27 mouse cellular contexts compared by ENCODE assay signal in the genomic region with DNA sequence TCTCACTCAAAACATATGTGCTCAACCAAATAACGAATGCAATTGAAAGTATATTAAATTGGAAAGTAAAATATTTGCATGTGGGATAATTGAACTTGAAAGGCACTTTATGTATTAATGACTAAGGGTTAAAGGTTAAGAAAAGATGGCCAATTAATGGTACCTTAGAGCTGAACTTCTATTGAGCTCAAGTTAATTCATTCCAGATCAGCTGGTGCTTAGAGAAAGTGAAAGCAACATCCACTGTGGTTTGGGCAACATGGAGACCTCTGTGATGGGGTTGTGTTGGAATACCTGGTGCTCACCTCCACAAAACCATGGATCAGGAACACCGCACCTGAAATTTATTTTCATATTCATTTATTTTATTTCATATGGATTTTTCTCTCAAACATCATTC.
"Had no signal": no experiment of that assay in that cellular context is flagged by ENCODE, and none has a peak within 500 bp of the region (broad histone marks: within the 10 kb centered on the region; RNA-seq: fewer than 3 reads in every experiment).

No protein-coding gene starts in this region.

- DNase-seq: gastrocnemius, postnatal 14 days; gastrocnemius, postnatal 36 days; heart, adult 2 months; heart, postnatal 14 days; heart, postnatal 36 days; kidney, adult 18-20 months; kidney, adult 8-10 months; kidney, postnatal 10 days; kidney, postnatal 25 days; kidney, postnatal 4 days; liver; liver, embryonic 13.5 days had no signal

- H3K4me2 ChIP-seq: heart, embryonic 11.5 days; heart, embryonic 13.5 days; heart, embryonic 15.5 days; hindbrain, embryonic 13.5 days; hindbrain, embryonic 15.5 days; intestine, embryonic 15.5 days; limb, embryonic 12.5 days; liver, embryonic 11.5 days; liver, embryonic 13.5 days; liver, embryonic 15.5 days had no signal

- H3K4me3 ChIP-seq: heart, adult 2 months; heart, embryonic 13.5 days; heart, embryonic 15.5 days; hindbrain, embryonic 13.5 days; hindbrain, embryonic 15.5 days; intestine, embryonic 15.5 days; layer of hippocampus, adult 2 months; left cerebral cortex, adult 2 months; limb, embryonic 10.5 days; limb, embryonic 12.5 days; liver, embryonic 13.5 days; liver, embryonic 15.5 days had no signal

- H3K27me3 ChIP-seq: heart, embryonic 13.5 days; heart, embryonic 15.5 days; hindbrain, embryonic 13.5 days; hindbrain, embryonic 15.5 days; intestine, embryonic 15.5 days; limb, embryonic 12.5 days; liver, embryonic 13.5 days; liver, embryonic 15.5 days had no signal

- ATAC-seq: hindbrain, postnatal 0 days; inflammation-experienced regulatory T-cells, adult 6 months; intestine, embryonic 15.5 days; intestine, postnatal 0 days had no signal

- H3K27ac ChIP-seq: heart, adult 2 months; heart, embryonic 13.5 days; heart, embryonic 15.5 days; hindbrain, embryonic 13.5 days; hindbrain, embryonic 15.5 days; hindbrain, postnatal 0 days; intestine, embryonic 15.5 days; layer of hippocampus, adult 2 months; left cerebral cortex, adult 2 months; limb, embryonic 12.5 days; liver, embryonic 13.5 days; liver, embryonic 15.5 days had no signal

- H3K4me1 ChIP-seq: heart, embryonic 13.5 days; heart, embryonic 15.5 days; hindbrain, embryonic 13.5 days; hindbrain, embryonic 15.5 days; intestine, embryonic 15.5 days; limb, embryonic 12.5 days; liver, embryonic 13.5 days; liver, embryonic 15.5 days had no signal

- H3K9me3 ChIP-seq: heart, embryonic 13.5 days; heart, embryonic 15.5 days; hindbrain, embryonic 13.5 days; hindbrain, embryonic 15.5 days; intestine, embryonic 15.5 days; limb, embryonic 10.5 days; limb, embryonic 12.5 days; liver, embryonic 15.5 days had no signal

- H3K9ac ChIP-seq: heart, embryonic 13.5 days; heart, embryonic 15.5 days; hindbrain, embryonic 13.5 days; hindbrain, embryonic 15.5 days; intestine, embryonic 15.5 days; limb, embryonic 12.5 days; liver, embryonic 13.5 days; liver, embryonic 15.5 days had no signal

- H3K36me3 ChIP-seq: heart, embryonic 13.5 days; heart, embryonic 15.5 days; hindbrain, embryonic 13.5 days; hindbrain, embryonic 15.5 days; intestine, embryonic 15.5 days; limb, embryonic 10.5 days; limb, embryonic 12.5 days; liver, embryonic 13.5 days; liver, embryonic 15.5 days had no signal
